Mouse (Mus musculus): ENCODE measurements around the gene Mtif3.

Mtif3 gene

DNA sequence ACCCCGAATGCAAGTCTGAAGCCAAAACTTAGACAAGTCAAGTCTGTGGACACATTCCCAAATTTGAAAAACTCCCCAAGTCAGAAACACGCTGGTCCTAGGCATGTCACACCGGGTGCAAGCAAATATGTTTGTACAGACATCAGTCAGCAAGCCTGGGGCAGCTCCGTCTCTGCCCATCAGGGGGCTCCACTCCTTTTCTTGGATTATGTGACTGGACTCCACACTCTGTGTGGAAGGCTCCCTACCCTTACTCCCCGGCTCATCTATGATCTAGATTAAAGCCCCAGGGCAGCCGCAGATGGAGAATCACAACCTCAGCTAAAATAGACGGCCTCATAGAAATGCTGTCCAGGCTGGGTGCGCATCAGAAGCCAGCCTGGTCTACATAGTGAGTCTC is 47.3 kb downstream of the Mtif3 start:
- DNase-seq (ENCODE audit: low spot score in 2 of 2): no peak

DNA sequence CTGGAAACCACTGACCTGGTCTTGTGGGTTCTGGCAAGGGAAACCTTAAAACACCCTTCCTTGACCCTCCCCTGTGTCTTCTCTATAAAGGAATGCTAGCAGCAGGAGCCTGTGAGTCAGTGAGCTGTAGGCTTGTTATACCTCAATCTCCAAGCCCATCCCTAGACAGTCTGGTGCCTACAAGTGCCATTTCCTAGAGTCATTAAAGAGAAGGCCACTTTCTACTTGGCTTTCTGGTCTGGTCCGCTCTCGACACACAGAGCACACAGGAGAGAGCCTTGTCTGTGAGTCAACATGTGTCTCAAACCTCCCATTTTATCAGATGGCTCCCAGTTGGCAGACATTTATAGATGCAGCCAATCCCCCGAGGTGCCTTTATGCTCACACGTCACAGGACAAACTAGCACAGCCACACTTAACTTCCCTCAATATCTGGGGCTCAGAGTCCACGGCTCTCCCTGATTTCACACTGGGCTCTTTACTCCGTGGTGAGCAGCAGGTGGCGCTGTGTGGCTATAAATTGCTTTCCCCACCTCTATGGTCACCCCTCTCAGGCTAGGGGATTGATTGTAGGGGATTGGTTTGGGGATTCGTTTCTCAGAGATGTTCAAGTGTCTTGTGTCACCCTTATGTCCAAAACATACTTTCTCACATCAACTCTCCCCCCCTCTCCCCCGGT is 49.4 kb downstream of the Mtif3 start:
- DNase-seq (ENCODE audit: low spot score in 2 of 2): peak in 1 of 2 experiments; percentile 40

DNA sequence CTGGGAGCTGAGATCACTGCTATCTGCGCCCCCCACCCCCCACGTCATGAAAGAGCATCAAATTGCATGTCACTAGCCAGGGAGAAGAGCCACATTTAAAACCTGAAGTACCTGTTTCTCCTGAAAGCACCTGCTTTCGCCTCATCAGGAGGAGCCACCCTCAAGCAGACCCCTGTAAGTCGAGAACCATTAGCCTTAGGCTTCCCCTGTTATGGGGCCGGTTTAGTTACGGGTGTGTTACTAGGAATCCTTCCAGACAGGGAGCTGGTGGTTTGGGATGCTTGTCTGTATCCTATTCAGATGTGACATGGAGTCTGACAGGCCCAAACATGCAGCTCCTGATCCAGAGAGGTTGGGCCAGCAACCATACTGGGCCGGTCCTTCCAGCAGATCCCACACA is 50.2 kb downstream of the Mtif3 start:
- DNase-seq (ENCODE audit: low spot score in 2 of 2): no peak

DNA sequence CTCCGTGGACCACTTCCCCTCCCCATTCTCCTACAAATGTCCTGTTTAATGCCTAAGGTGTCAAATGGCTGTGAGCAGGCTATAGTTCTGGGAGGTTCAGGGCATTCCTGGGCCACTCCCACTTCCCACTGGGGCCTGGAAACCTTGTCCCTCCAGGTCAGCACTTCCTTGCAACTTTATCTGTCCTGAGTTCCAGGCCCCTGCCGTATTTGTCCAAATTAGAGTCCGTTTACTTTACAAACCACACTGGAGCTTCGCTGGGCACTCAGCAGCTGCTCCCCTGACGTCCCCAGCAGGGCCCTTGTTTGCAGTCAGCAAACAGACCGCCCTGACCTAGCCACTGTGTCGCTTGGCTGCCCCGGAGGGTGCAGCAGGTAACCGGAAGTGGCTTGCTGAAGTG is 51.4 kb downstream of the Mtif3 start:
- DNase-seq (ENCODE audit: low spot score in 2 of 2): no peak

DNA sequence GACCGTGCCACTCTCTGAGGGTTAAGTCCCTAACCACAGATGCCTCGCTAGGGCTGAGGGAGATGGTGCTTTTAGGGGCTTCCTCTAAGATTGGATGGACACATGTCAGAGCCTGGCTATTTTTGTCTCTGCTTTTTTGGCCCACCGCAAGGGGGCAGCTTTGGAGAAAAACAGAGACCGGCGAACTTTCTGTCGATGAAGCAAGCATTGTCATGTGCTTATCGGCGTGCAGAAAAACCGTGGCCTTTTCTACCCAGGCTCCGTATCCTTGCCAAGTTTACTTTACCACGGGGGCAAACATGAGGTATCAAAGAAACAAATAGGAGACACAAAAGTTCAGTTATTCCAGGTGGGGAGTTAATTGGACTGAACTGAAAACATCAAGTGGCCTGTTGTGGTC is 55.0 kb downstream of the Mtif3 start:
- DNase-seq (ENCODE audit: low spot score in 2 of 2): no peak

DNA sequence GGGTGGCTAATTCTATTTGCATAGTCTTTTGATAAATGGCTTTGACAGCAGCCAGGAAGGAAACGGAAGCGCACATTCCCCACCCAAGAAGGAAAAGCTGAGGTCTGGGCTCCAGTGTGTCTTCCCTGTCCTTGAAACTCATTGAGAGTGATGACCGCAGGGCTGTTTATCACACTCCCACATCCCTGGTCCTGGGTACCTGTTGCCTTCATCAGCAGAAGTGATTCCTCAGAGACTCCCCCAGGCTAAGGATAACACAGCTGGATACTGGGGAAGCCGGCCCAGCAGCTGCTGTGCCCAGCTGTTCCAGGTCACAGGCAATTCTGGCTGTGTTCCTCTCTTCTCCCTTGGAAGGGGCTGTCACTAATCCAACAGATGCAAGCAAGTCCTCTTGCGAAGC is 56.1 kb downstream of the Mtif3 start:
- no peak for DNase-seq (ENCODE audit: low spot score in 2 of 2)

DNA sequence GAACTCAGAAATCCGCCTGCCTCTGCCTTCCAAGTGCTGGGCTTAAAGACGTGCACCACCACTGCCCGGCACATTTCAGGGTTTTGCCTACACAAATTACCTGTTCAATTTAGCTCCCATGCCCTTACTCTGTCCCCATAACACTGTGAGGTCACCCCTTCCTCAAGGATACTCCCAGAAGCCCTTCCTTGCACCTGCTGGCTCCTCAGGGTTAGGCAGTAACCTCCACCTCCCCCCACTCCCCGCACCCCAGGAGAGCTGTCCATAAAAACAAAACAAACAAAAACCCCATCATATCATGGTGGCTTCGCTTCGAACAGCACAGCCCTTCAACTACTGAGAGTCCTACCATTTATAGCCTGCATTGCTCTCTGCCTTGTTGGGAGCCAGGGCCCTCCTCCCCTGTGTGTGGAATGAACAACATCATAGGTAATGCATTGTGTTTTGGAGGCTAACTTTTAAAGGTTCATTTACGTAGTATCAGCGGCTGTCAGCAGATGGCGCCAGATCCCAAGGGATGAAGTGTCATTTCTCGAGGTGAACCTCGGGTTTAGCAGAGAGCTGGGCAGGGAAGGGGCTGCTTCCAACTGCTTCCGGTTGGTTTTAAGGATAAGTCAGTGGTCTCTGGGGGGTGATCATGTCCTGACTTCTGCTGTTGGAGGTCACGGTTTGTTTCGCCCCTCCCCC is 58.0 kb downstream of the Mtif3 start:
- peak in 1 of 2 experiments; percentile 61 for DNase-seq (ENCODE audit: low spot score in 2 of 2)

DNA sequence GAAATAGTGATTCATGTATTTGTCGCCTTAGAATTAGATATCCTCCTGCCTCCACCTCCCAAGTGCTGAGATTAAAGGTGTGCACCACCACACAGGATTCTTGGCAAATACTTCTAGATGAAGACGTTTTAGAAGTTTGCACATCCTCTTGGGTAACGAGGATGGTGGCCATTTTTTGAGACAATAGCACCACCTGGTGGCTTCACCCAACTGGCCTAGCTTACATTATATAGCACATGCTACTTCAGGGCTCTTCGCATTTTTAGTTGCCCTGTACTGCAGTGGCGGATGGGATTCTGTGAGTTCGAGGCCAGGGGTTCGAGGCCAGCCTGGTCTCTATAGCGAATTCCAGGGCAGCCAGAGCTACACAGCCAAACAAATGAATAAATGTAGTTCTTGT is 59.2 kb downstream of the Mtif3 start:
- DNase-seq (ENCODE audit: low spot score in 2 of 2): peak in 1 of 2 experiments; percentile 85
